Mouse (Mus musculus): Measurements from ENCODE around the gene Tln2. TPM values are rescaled to one million over a fixed set of nuclear protein-coding genes. Genes with fewer than 3 reads are reported as not detected.
A peak's percentile ranks its signal among the peaks of the same experiment; 100 is the strongest.

The Tln2 gene
- total RNA-seq, 2 experiments from 2014 or later, result 86.0 to 96.7 TPM

GRCm38 (mm10) chr9:67384028-67384590 lies 175.4 kb downstream of the Tln2 start:
- intact Hi-C loops (cut with DNase I), result no loop called here
- no peak for DNase-seq

- intact Hi-C loops (cut with DNase I), result no loop called here
- DNase-seq, result no peak
Observed at GRCm38 (mm10) chr9:67380095-67380494, 179.4 kb downstream of the Tln2 start.

- intact Hi-C loops (cut with DNase I), result no loop called here
Observed at GRCm38 (mm10) chr9:67378772-67379171, 180.7 kb downstream of the Tln2 start.

GRCm38 (mm10) chr9:67368078-67368477 lies 191.4 kb downstream of the Tln2 start:
- DNase-seq, result no peak
- intact Hi-C loops (cut with DNase I), result no loop called here

More at GRCm38 (mm10) chr9:67378772-67379171, 180.7 kb downstream of the Tln2 start:
- DNase-seq, result no peak

GRCm38 (mm10) chr9:67362511-67362910 lies 197.0 kb downstream of the Tln2 start:
- no peak for DNase-seq
- intact Hi-C loops (cut with DNase I), result no loop called here

GRCm38 (mm10) chr9:67362053-67362452 lies 197.4 kb downstream of the Tln2 start:
- intact Hi-C loops (cut with DNase I), result no loop called here
- no peak for DNase-seq

- DNase-seq, result no peak
- intact Hi-C loops (cut with DNase I), result no loop called here
Observed at GRCm38 (mm10) chr9:67361511-67361910, 198.0 kb downstream of the Tln2 start.

- no peak for DNase-seq
- intact Hi-C loops (cut with DNase I), result no loop called here
Observed at GRCm38 (mm10) chr9:67354356-67354755, 205.1 kb downstream of the Tln2 start.

GRCm38 (mm10) chr9:67353365-67353764 lies 206.1 kb downstream of the Tln2 start:
- DNase-seq, result peak; percentile 57 to 60
- intact Hi-C loops (cut with DNase I), result no loop called here

- peak in 1 of 2 experiments; percentile 21 for DNase-seq
- intact Hi-C loops (cut with DNase I), result loop anchor here (10.0 kb wide), 1 partner anchor 286 kb away; no protein-coding TSS in a partner anchor
Observed at GRCm38 (mm10) chr9:67348983-67349382, 210.5 kb downstream of the Tln2 start.

GRCm38 (mm10) chr9:67347184-67347583 lies 212.3 kb downstream of the Tln2 start:
- intact Hi-C loops (cut with DNase I), result loop anchor here (10.0 kb wide), 1 partner anchor 288 kb away; no protein-coding TSS in a partner anchor
- no peak for DNase-seq

- no peak for DNase-seq
- intact Hi-C loops (cut with DNase I), result no loop called here
Observed at GRCm38 (mm10) chr9:67331281-67331680, 228.2 kb downstream of the Tln2 start.

GRCm38 (mm10) chr9:67328451-67328850 lies 231.1 kb downstream of the Tln2 start:
- intact Hi-C loops (cut with DNase I), result no loop called here
- DNase-seq, result no peak

GRCm38 (mm10) chr9:67321886-67322285 lies 237.6 kb downstream of the Tln2 start:
- intact Hi-C loops (cut with DNase I), result no loop called here
- no peak for DNase-seq

- peak; percentile 53 to 76 for DNase-seq
- intact Hi-C loops (cut with DNase I), result loop anchor here (5.0 kb wide), 1 partner anchor 317 kb away; no protein-coding TSS in a partner anchor
Observed at GRCm38 (mm10) chr9:67315356-67315755, 244.1 kb downstream of the Tln2 start.

GRCm38 (mm10) chr9:67304992-67305391 lies 254.5 kb downstream of the Tln2 start:
- DNase-seq, result no peak
- intact Hi-C loops (cut with DNase I), result no loop called here

- no peak for DNase-seq
- intact Hi-C loops (cut with DNase I), result no loop called here
Observed at GRCm38 (mm10) chr9:67303986-67304385, 255.5 kb downstream of the Tln2 start.

GRCm38 (mm10) chr9:67303038-67303437 lies 256.5 kb downstream of the Tln2 start:
- intact Hi-C loops (cut with DNase I), result no loop called here
- no peak for DNase-seq

- intact Hi-C loops (cut with DNase I), result no loop called here
- DNase-seq, result no peak
Observed at GRCm38 (mm10) chr9:67302386-67302989, 257.0 kb downstream of the Tln2 start.

GRCm38 (mm10) chr9:67301571-67301970 lies 257.9 kb downstream of the Tln2 start:
- intact Hi-C loops (cut with DNase I), result no loop called here
- DNase-seq, result no peak

- intact Hi-C loops (cut with DNase I), result no loop called here
- no peak for DNase-seq
Observed at GRCm38 (mm10) chr9:67300769-67301168, 258.7 kb downstream of the Tln2 start.

- intact Hi-C loops (cut with DNase I), result no loop called here
- DNase-seq, result no peak
Observed at GRCm38 (mm10) chr9:67300346-67300745, 259.2 kb downstream of the Tln2 start.
